Mouse (Mus musculus): ENCODE data around the gene Fam47e.

DNA sequence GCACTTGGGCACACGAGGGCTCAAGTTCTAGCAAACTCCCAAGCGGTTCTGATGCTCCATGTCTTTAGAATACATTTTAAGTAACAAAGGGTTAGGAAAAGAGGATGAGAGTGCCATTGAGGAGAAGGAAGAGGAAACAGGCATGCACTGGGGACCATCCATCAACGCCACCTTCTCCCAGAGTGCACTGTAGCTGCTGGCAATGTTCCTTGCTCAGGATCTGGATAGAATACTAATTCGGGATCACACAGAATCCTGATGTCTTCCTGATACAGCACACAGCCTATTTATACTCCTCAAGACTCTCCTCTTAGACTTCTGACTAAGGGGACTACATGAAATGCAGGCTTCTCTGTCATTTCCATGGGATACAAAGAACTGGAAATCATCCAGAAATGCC, 15.2 kb upstream of the Fam47e start:
- TF ChIP-seq CTCF (IDR thresholded peaks at IDR 0.05; ENCODE audit: borderline replicate concordance, extremely low read depth, insufficient read depth, insufficient read length) (no peak), POLR2A (IDR thresholded peaks at IDR 0.05; ENCODE audit: borderline replicate concordance, extremely low read depth, insufficient read depth, insufficient read length, poor library complexity, severe bottlenecking) (no peak)
